ENCODE assay signal across 17 mouse cellular contexts in the genomic region with DNA sequence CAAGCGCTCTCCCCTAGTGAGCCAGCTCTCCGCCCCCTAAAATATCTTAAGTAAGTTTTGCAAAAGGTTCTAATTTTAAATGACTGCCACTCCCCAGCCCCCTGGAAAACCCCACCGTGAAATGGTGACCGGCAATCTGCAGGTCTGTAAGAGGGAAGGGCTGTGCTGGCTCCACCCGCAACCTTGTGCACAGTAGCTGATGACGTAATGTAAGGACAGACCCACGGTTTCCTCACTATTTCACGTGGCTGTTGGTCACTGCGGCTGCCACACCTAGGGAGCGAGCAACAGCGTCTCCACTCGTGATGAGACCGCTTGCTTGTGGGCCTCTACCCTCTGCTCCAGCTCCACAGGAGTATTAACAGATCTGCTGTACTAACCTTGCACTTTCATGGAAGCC.
"Had no signal": no experiment of that assay in that cellular context is flagged by ENCODE, and none has a peak within 500 bp of the region (broad histone marks: within the 10 kb centered on the region; RNA-seq: fewer than 3 reads in every experiment).

No protein-coding gene starts in this region.

- DNase-seq: kidney, adult 11 months; kidney, adult 8-10 months; kidney, postnatal 14 days; kidney, postnatal 4 days; layer of hippocampus, adult 9-11 months; liver; liver, embryonic 13.5 days; thymus, adult 2 months; thymus, postnatal 14 days; thymus, postnatal 4 days had no signal

- ATAC-seq: intestine, embryonic 15.5 days; midbrain, embryonic 15.5 days had no signal

- H3K4me3 ChIP-seq: intestine, embryonic 15.5 days; limb, embryonic 10.5 days; limb, embryonic 13.5 days; liver, embryonic 13.5 days; midbrain, embryonic 12.5 days; midbrain, embryonic 15.5 days; neural tube, embryonic 12.5 days; neural tube, embryonic 15.5 days had no signal

- H3K27ac ChIP-seq: intestine, embryonic 15.5 days; limb, embryonic 10.5 days; limb, embryonic 13.5 days; liver, embryonic 13.5 days; midbrain, embryonic 12.5 days; midbrain, embryonic 15.5 days; neural tube, embryonic 12.5 days; neural tube, embryonic 15.5 days had no signal

- H3K27me3 ChIP-seq: intestine, embryonic 15.5 days; limb, embryonic 13.5 days; liver, embryonic 13.5 days; midbrain, embryonic 12.5 days; midbrain, embryonic 15.5 days; neural tube, embryonic 12.5 days; neural tube, embryonic 15.5 days had no signal

- H3K4me2 ChIP-seq: intestine, embryonic 15.5 days; limb, embryonic 13.5 days; liver, embryonic 13.5 days; midbrain, embryonic 12.5 days; midbrain, embryonic 15.5 days; neural tube, embryonic 12.5 days; neural tube, embryonic 15.5 days had no signal

- H3K9ac ChIP-seq: intestine, embryonic 15.5 days; limb, embryonic 13.5 days; liver, embryonic 13.5 days; midbrain, embryonic 15.5 days; neural tube, embryonic 12.5 days; neural tube, embryonic 15.5 days had no signal

- H3K4me1 ChIP-seq: intestine, embryonic 15.5 days; limb, embryonic 10.5 days; limb, embryonic 13.5 days; liver, embryonic 13.5 days; midbrain, embryonic 12.5 days; midbrain, embryonic 15.5 days; neural tube, embryonic 12.5 days; neural tube, embryonic 15.5 days had no signal

- H3K9me3 ChIP-seq: intestine, embryonic 15.5 days; limb, embryonic 10.5 days; limb, embryonic 13.5 days; liver, embryonic 13.5 days; midbrain, embryonic 12.5 days; midbrain, embryonic 15.5 days; neural tube, embryonic 12.5 days; neural tube, embryonic 15.5 days had no signal
